Mouse (Mus musculus) lung, embryonic 14.5 days (tissue): ENCODE results near the gene Tead3. TPM values are rescaled to one million over a fixed set of nuclear protein-coding genes. Genes with fewer than 3 reads are reported as not detected.

Source experiments
- ATAC-seq: fragments of 200-750 bp; cut with Nextera tagmentation; 2 replicates; pipeline ENCODE4 v1.8.0; 2017; ENCODE audit warnings: mild to moderate bottlenecking, moderate TSS enrichment, moderate library complexity; ENCODE audit not compliant: insufficient read depth
- DNase-seq: peaks from one replicate; pipeline ENCODE4 v3.0.0-alpha.2; 2015
- H3K27ac ChIP-seq: fragments of 300-500 bp; sonication (generic); 2 replicates; pipeline ENCODE4 v1.5.1; 2014; ENCODE audit warnings: low read depth, mild to moderate bottlenecking, moderate library complexity
- H3K27me3 ChIP-seq: fragments of 300-500 bp; sonication (generic); 2 replicates; pipeline ENCODE4 v1.6.1; 2014; ENCODE audit warnings: low read length, control low read depth; ENCODE audit not compliant: insufficient read depth
- H3K36me3 ChIP-seq: fragments of 300-500 bp; sonication (generic); 2 replicates; pipeline ENCODE4 v1.6.1; 2014; ENCODE audit warnings: control low read depth; ENCODE audit not compliant: insufficient read depth
- H3K4me1 ChIP-seq: fragments of 300-500 bp; sonication (generic); 2 replicates; pipeline ENCODE4 v1.6.1; 2014; ENCODE audit warnings: antibody characterized with exemption, control low read depth; ENCODE audit not compliant: insufficient read depth
- H3K4me2 ChIP-seq: fragments of 300-500 bp; sonication (generic); 2 replicates; pipeline ENCODE4 v1.6.1; 2014; ENCODE audit warnings: mild to moderate bottlenecking
- H3K4me3 ChIP-seq: fragments of 300-500 bp; sonication (generic); 2 replicates; pipeline ENCODE4 v1.5.1; 2014; ENCODE audit warnings: low read depth, low read length
- H3K9ac ChIP-seq: fragments of 300-500 bp; sonication (generic); 2 replicates; pipeline ENCODE4 v1.6.1; 2014
- H3K9me3 ChIP-seq: fragments of 300-500 bp; sonication (generic); 2 replicates; pipeline ENCODE4 v1.6.1; 2016; ENCODE audit warnings: low read depth, low read length, control low read depth
- CTCF ChIP-seq: IDR thresholded peaks from 2 replicates; pipeline ENCODE4 v1.5.1; 2016; ENCODE audit warnings: antibody characterized with exemption, low read depth
- WGBS: fragments of 180-500 bp; shearing (Covaris S2); extraction: QIAGEN DNeasy Blood & Tissue Kit; methylation state at CpG from one replicate; pipeline ENCODE4 v1.1.7; 2014; 5-methylcytosine and 5-hydroxymethylcytosine counted together
- polyA plus RNA-seq: library from polyadenylated mRNA; unstranded; fragments of >200 nt; fragmentation: Nextera tagmentation; extraction: Ambion mirVana; gene quantifications from 2 replicates; pipeline ENCODE4 v1.2.1, GENCODE M21; 2014

The Tead3 gene
- 11.2 and 11.3 TPM in 2 replicates for polyA plus RNA-seq

GRCm38 (mm10) chr17:28350466-28351352 lies at the start of gene Tead3:
Gene Tead3, minus strand, starts transcription at chr17:28350817.
- ATAC-seq (peak; percentile 89), DNase-seq (peak; percentile 91)
- Histone ChIP-seq H3K4me1 (peaks cover 43% of the 10 kb centered on the region), H3K4me2 (peak within 1 kb of the TSS; percentile 94), H3K9me3 (no peaks in the 10 kb centered on the region), H3K27ac (peak within 1 kb of the TSS; percentile 99), H3K36me3 (no peaks in the 10 kb centered on the region), H3K9ac (peak within 1 kb of the TSS; percentile 88), H3K4me3 (peak within 1 kb of the TSS; percentile 77), H3K27me3 (no peaks in the 10 kb centered on the region)
- peak; percentile 11; the same call in 1 of the 2 replicates for TF ChIP-seq CTCF
- under 1% methylated on average over 57 of the region's 73 CpGs for WGBS

GRCm38 (mm10) chr17:28394994-28395393 lies 44.4 kb upstream of the Tead3 start:
- Histone ChIP-seq H3K4me3 (no peak overlapping the region), H3K4me2 (no peak overlapping the region), H3K36me3 (0 out of 2 replicates have a peak, but pooled peaks cover 3% of the 10 kb centered on the region), H3K9me3 (no peaks in the 10 kb centered on the region), H3K27ac (no peak overlapping the region), H3K4me1 (no peaks in the 10 kb centered on the region), H3K9ac (no peak overlapping the region), H3K27me3 (no peaks in the 10 kb centered on the region)
- no peak for DNase-seq
- ATAC-seq: no peak
- WGBS: 75% methylated on average over 7 of the region's 7 CpGs
- TF ChIP-seq CTCF: no peak

- 69% methylated on average over 15 of the region's 15 CpGs for WGBS
- Histone ChIP-seq H3K4me3 (no peak overlapping the region), H3K9ac (no peak overlapping the region), H3K9me3 (no peaks in the 10 kb centered on the region), H3K36me3 (no peaks in the 10 kb centered on the region), H3K27ac (no peak overlapping the region), H3K4me2 (no peak overlapping the region), H3K4me1 (no peaks in the 10 kb centered on the region), H3K27me3 (no peaks in the 10 kb centered on the region)
- TF ChIP-seq CTCF: no peak
- DNase-seq (no peak), ATAC-seq (no peak)
Observed at GRCm38 (mm10) chr17:28394051-28394765, 43.6 kb upstream of the Tead3 start.

DNA sequence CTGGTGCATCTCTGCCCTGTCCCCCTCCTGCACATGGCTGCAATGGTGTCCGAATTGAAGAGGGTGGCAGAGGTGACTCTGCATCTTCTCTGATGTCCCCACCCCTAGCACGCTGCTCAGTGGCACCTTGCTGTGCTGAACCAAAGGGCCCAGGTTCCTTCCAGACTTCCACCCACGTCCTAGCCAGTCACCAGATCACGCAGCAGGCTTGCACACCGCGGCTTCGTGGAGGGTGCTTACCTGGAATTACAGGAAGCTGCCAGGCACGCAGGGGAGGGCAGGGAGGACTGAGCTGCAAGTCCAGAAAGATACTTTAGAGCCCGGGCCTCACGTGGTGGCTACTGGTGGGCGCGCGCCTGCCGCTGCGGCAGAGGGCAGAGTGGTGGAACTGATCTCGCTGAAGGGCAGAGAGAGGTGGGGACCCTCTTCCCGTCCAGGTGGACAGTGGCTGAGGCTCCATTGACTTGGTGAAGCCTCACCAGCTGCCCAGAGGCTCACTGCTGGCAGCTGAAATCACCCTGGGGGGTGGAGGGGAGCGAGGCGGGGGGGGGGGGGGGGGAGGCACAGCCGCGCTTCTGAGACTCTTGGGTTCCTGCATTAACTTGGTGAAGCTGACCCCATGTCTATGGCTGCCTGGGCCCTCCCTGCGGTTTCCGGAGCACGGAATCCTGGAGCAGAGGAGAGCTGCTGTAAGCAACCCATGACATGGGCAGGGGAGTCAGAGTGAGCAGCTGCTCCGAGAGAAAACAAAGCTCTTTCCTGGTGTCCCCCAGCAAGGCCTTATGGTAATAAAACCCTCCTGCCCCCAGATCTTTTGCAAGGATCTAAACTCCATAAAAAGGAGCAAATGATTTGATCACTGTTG lies 41.2 kb upstream of the Tead3 start:
- 8% methylated on average over 22 of the region's 25 CpGs for WGBS
- no peak overlapping the region for H3K4me3 ChIP-seq
- TF ChIP-seq CTCF: no peak

GRCm38 (mm10) chr17:28388534-28388933 lies 37.9 kb upstream of the Tead3 start:
- Histone ChIP-seq H3K27me3 (peaks cover 7% of the 10 kb centered on the region), H3K36me3 (no peaks in the 10 kb centered on the region), H3K4me2 (no peak overlapping the region), H3K4me3 (no peak overlapping the region), H3K9me3 (no peaks in the 10 kb centered on the region), H3K4me1 (no peaks in the 10 kb centered on the region), H3K9ac (no peak overlapping the region), H3K27ac (no peak overlapping the region)
- no peak for TF ChIP-seq CTCF
- DNase-seq (peak; percentile 18), ATAC-seq (no peak)
- WGBS: 82% methylated on average over 3 of the region's 3 CpGs

More for the DNA sequence above, 41.2 kb upstream of the Tead3 start:
- Histone ChIP-seq H3K9me3 (no peaks in the 10 kb centered on the region), H3K27me3 (peaks cover 1% of the 10 kb centered on the region), H3K27ac (no peak overlapping the region), H3K4me2 (peak overlapping the region; percentile 39; the same call in 1 of the 2 replicates), H3K9ac (no peak overlapping the region), H3K36me3 (no peaks in the 10 kb centered on the region), H3K4me1 (no peaks in the 10 kb centered on the region)
- DNase-seq (no peak), ATAC-seq (no peak)

GRCm38 (mm10) chr17:28386150-28386905 lies 35.7 kb upstream of the Tead3 start:
- no peak overlapping the region for H3K27ac ChIP-seq
- TF ChIP-seq CTCF: peak; percentile 90
- H3K9me3 ChIP-seq: no peaks in the 10 kb centered on the region
- H3K9ac ChIP-seq: no peak overlapping the region
- peak overlapping the region; percentile 42; the same call in 1 of the 2 replicates for H3K4me2 ChIP-seq
- DNase-seq: peak; percentile 90
- H3K4me1 ChIP-seq: no peaks in the 10 kb centered on the region
- WGBS: 4% methylated on average over 23 of the region's 23 CpGs
- H3K4me3 ChIP-seq: no peak overlapping the region
- no peak for ATAC-seq
- H3K27me3 ChIP-seq: peaks cover 7% of the 10 kb centered on the region
- H3K36me3 ChIP-seq: no peaks in the 10 kb centered on the region
